Mouse (Mus musculus) colon, adult 2 months (tissue): ENCODE measurements around the gene Plagl1. TPM values are rescaled to one million over a fixed set of nuclear protein-coding genes. Genes with fewer than 3 reads are reported as not detected.

ENCODE experiments used
- polyA plus RNA-seq: library from polyadenylated mRNA; depleted of rRNA; stranded (reverse); fragments of >200 nt; gene quantifications from 2 replicates; pipeline ENCODE4 v1.2.3, GENCODE M21; 2012; rRNA removed

Plagl1 gene
- 4.3 and 4.7 TPM in 2 replicates for polyA plus RNA-seq

GRCm38 (mm10) chr10:13060021-13060668 is at the start of gene Plagl1:
Plagl1 (plus strand) TSS chr10:13060504.

DNA sequence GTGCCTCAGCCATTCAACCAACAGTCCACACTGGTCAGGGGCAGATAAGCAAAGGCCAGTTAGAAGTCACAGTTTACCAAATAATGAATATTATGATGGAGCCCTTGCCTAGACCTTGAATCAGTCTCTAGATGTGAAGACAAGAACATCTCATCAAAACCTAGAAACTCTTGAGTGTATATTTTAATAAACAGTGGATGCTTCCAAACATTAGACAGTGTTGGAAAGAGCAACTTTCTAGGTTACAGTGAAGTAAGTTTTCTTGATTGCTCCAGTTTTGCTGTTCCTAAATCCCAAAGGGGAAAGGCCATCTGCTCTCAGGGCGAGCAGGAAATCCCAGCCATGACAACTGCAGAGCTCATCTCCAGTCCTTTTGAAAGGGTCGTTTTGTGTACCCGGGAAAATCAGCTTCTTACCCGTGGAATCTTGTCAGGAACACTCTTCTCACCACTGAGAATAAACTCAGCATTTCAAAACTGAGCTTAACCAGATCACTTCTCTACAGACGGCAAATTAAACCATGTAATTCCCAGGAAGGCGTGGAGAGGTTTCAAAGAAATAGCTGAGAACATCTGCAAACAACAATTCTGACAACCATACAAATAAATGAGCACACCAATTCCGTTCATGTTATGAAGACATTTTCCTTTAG is 117.8 kb downstream of the Plagl1 start, which contains the start of gene Zc2hc1b:
Zc2hc1b (minus strand) TSS at position 51 of the 652 bp plus-strand sequence.

Other genes with a start within 250 kb of the Plagl1 start
- gene Utrn, start 191.1 kb upstream of the Plagl1 start, polyA plus RNA-seq: 16.5 and 18.8 TPM in 2 replicates
- 1.5 and 1.7 TPM in 2 replicates for gene Stx11, start 96.2 kb upstream of the Plagl1 start, polyA plus RNA-seq
- gene Sf3b5, start 55.2 kb upstream of the Plagl1 start, polyA plus RNA-seq: 44.7 and 52.4 TPM in 2 replicates
- not detected in 2 replicates for gene Zc2hc1b, start 117.5 kb downstream of the Plagl1 start, polyA plus RNA-seq
- gene Ltv1, start 132.7 kb downstream of the Plagl1 start, polyA plus RNA-seq: 5.5 and 7.6 TPM in 2 replicates